Mouse (Mus musculus) neural tube, embryonic 11.5 days (tissue): ENCODE results near the gene Nfia. TPM values are rescaled to one million over a fixed set of nuclear protein-coding genes. Genes with fewer than 3 reads are reported as not detected.

Experiments used
- ATAC-seq: fragments of 200-750 bp; cut with Nextera tagmentation; 2 replicates; pipeline ENCODE4 v1.8.0; 2017; ENCODE audit warnings: moderate number of reproducible peaks, mild to moderate bottlenecking, moderate TSS enrichment, moderate library complexity; ENCODE audit not compliant: insufficient read depth, low FRiP score, low TSS enrichment
- DNase-seq: peaks from one replicate; pipeline ENCODE4 v3.0.0-alpha.2; 2015; ENCODE audit warnings: low spot score
- H3K27ac ChIP-seq: fragments of 300-500 bp; sonication (generic); 2 replicates; pipeline ENCODE4 v1.5.1; 2014; ENCODE audit warnings: low read depth, mild to moderate bottlenecking, low read length
- H3K27me3 ChIP-seq: fragments of 300-500 bp; sonication (generic); 2 replicates; pipeline ENCODE4 v1.6.1; 2014; ENCODE audit warnings: mild to moderate bottlenecking, low read length, mixed read lengths; ENCODE audit not compliant: control insufficient read depth, insufficient read depth
- H3K36me3 ChIP-seq: fragments of 300-500 bp; sonication (generic); 2 replicates; pipeline ENCODE4 v1.6.1; 2014; ENCODE audit warnings: mild to moderate bottlenecking, low read length, moderate library complexity, mixed read lengths; ENCODE audit not compliant: control insufficient read depth, insufficient read depth
- H3K4me1 ChIP-seq: fragments of 300-500 bp; sonication (generic); 2 replicates; pipeline ENCODE4 v1.6.1; 2014; ENCODE audit warnings: low read length, mixed read lengths; ENCODE audit not compliant: control insufficient read depth, insufficient read depth
- H3K4me2 ChIP-seq: fragments of 300-500 bp; sonication (generic); 2 replicates; pipeline ENCODE4 v1.6.1; 2014; ENCODE audit warnings: low read depth, mild to moderate bottlenecking, moderate library complexity
- H3K4me3 ChIP-seq: fragments of 300-500 bp; sonication (generic); 2 replicates; pipeline ENCODE4 v1.5.1; 2014; ENCODE audit warnings: low read depth, low read length
- H3K9ac ChIP-seq: fragments of 300-500 bp; sonication (generic); 2 replicates; pipeline ENCODE4 v1.6.1; 2014; ENCODE audit warnings: mild to moderate bottlenecking, low read length
- H3K9me3 ChIP-seq: fragments of 300-500 bp; sonication (generic); 2 replicates; pipeline ENCODE4 v1.6.1; 2016; ENCODE audit warnings: low read length; ENCODE audit not compliant: control insufficient read depth
- WGBS: fragments of 180-500 bp; shearing (Covaris S2); extraction: QIAGEN DNeasy Blood & Tissue Kit; methylation state at CpG from one replicate; pipeline ENCODE4 v1.1.7; 2014; 5-methylcytosine and 5-hydroxymethylcytosine counted together
- polyA plus RNA-seq: library from polyadenylated mRNA; unstranded; fragments of >200 nt; fragmentation: Nextera tagmentation; extraction: Ambion mirVana; gene quantifications from 2 replicates; pipeline ENCODE4 v1.2.1, GENCODE M21; 2014

The Nfia gene
- polyA plus RNA-seq, 1 experiment from 2014 or later, result 29.0 TPM

- no peak overlapping the region for H3K4me3 ChIP-seq
- H3K36me3 ChIP-seq, result no peaks in the 10 kb centered on the region
- H3K9ac ChIP-seq, result no peak overlapping the region
- no peak overlapping the region for H3K27ac ChIP-seq
- no peak overlapping the region for H3K4me2 ChIP-seq
- no peaks in the 10 kb centered on the region for H3K4me1 ChIP-seq
- DNase-seq, result no peak
- H3K27me3 ChIP-seq, result no peaks in the 10 kb centered on the region
- no peaks in the 10 kb centered on the region for H3K9me3 ChIP-seq
- 89% methylated on average over 27 of the region's 27 CpGs for WGBS
- ATAC-seq, result no peak
Observed at GRCm38 (mm10) chr4:97910777-97911580, 138.4 kb downstream of the Nfia start.

- H3K9me3 ChIP-seq, result no peaks in the 10 kb centered on the region
- WGBS, result 91% methylated on average over 7 of the region's 7 CpGs
- no peaks in the 10 kb centered on the region for H3K27me3 ChIP-seq
- H3K9ac ChIP-seq, result no peak overlapping the region
- H3K4me3 ChIP-seq, result no peak overlapping the region
- ATAC-seq (no peak), DNase-seq (no peak)
- no peaks in the 10 kb centered on the region for H3K4me1 ChIP-seq
- H3K36me3 ChIP-seq, result no peaks in the 10 kb centered on the region
- H3K4me2 ChIP-seq, result no peak overlapping the region
- H3K27ac ChIP-seq, result no peak overlapping the region
Observed at GRCm38 (mm10) chr4:97911755-97912154, 139.2 kb downstream of the Nfia start.

GRCm38 (mm10) chr4:97912155-97912554, 139.6 kb downstream of the Nfia start:
- H3K36me3 ChIP-seq, result no peaks in the 10 kb centered on the region
- H3K27me3 ChIP-seq, result no peaks in the 10 kb centered on the region

GRCm38 (mm10) chr4:97912560-97912959, 140.0 kb downstream of the Nfia start:
- H3K27ac ChIP-seq, result no peak overlapping the region
- H3K36me3 ChIP-seq, result no peaks in the 10 kb centered on the region
- ATAC-seq (no peak), DNase-seq (no peak)
- peaks cover 4% of the 10 kb centered on the region; the same call in 1 of the 2 replicates for H3K4me1 ChIP-seq
- H3K9me3 ChIP-seq, result no peaks in the 10 kb centered on the region
- no peak overlapping the region for H3K4me3 ChIP-seq
- H3K9ac ChIP-seq, result no peak overlapping the region
- H3K27me3 ChIP-seq, result no peaks in the 10 kb centered on the region
- 96% methylated on average over 11 of the region's 11 CpGs for WGBS
- H3K4me2 ChIP-seq, result no peak overlapping the region

More at GRCm38 (mm10) chr4:97912155-97912554, 139.6 kb downstream of the Nfia start:
- no peak overlapping the region for H3K27ac ChIP-seq
- 74% methylated on average over 6 of the region's 6 CpGs for WGBS
- no peak for ATAC-seq
- no peak overlapping the region for H3K4me3 ChIP-seq
- DNase-seq, result no peak
- H3K9ac ChIP-seq, result no peak overlapping the region
- no peaks in the 10 kb centered on the region; the same call in 1 of the 2 replicates for H3K4me1 ChIP-seq
- no peaks in the 10 kb centered on the region for H3K9me3 ChIP-seq
- H3K4me2 ChIP-seq, result no peak overlapping the region

- no peaks in the 10 kb centered on the region for H3K36me3 ChIP-seq
- peaks cover 7% of the 10 kb centered on the region; the same call in 1 of the 2 replicates for H3K4me1 ChIP-seq
- no peak overlapping the region for H3K4me2 ChIP-seq
- no peak overlapping the region for H3K4me3 ChIP-seq
- ATAC-seq, result no peak
- H3K27me3 ChIP-seq, result no peaks in the 10 kb centered on the region
- H3K27ac ChIP-seq, result no peak overlapping the region
- H3K9ac ChIP-seq, result no peak overlapping the region
- no peak for DNase-seq
- 90% methylated on average over 2 of the region's 2 CpGs for WGBS
- no peaks in the 10 kb centered on the region for H3K9me3 ChIP-seq
Observed at GRCm38 (mm10) chr4:97914348-97914747, 141.8 kb downstream of the Nfia start.

- no peak for ATAC-seq
- Histone ChIP-seq H3K27me3 (no peaks in the 10 kb centered on the region), H3K9ac (no peak overlapping the region), H3K4me3 (no peak overlapping the region), H3K4me2 (no peak overlapping the region), H3K4me1 (peaks cover 7% of the 10 kb centered on the region; the same call in 1 of the 2 replicates), H3K9me3 (no peaks in the 10 kb centered on the region), H3K36me3 (no peaks in the 10 kb centered on the region), H3K27ac (no peak overlapping the region)
- no peak for DNase-seq
- 90% methylated on average over 5 of the region's 5 CpGs for whole genome bisulfite sequencing
Observed at GRCm38 (mm10) chr4:97914761-97915160, 142.2 kb downstream of the Nfia start.

GRCm38 (mm10) chr4:97917568-97917967, 145.0 kb downstream of the Nfia start:
- Histone ChIP-seq H3K36me3 (no peaks in the 10 kb centered on the region), H3K9me3 (no peaks in the 10 kb centered on the region), H3K4me2 (no peak overlapping the region), H3K27me3 (no peaks in the 10 kb centered on the region), H3K27ac (0 out of 2 replicates have a peak overlapping the region, but pooled peaks have one; percentile 15), H3K9ac (no peak overlapping the region), H3K4me1 (peaks cover 12% of the 10 kb centered on the region), H3K4me3 (no peak overlapping the region)
- DNase-seq, result peak; percentile 21
- WGBS, result 59% methylated on average over 6 of the region's 6 CpGs
- ATAC-seq, result peak; percentile 68; the same call in 1 of the 2 replicates

GRCm38 (mm10) chr4:97918675-97919074, 146.1 kb downstream of the Nfia start:
- H3K4me2 ChIP-seq, result no peak overlapping the region
- no peaks in the 10 kb centered on the region for H3K36me3 ChIP-seq
- ATAC-seq (no peak), DNase-seq (no peak)
- H3K27ac ChIP-seq, result no peak overlapping the region
- 68% methylated on average over 3 of the region's 3 CpGs for WGBS
- peaks cover 12% of the 10 kb centered on the region for H3K4me1 ChIP-seq
- H3K4me3 ChIP-seq, result no peak overlapping the region
- H3K27me3 ChIP-seq, result no peaks in the 10 kb centered on the region
- no peaks in the 10 kb centered on the region for H3K9me3 ChIP-seq
- H3K9ac ChIP-seq, result no peak overlapping the region

- Histone ChIP-seq H3K9ac (no peak overlapping the region), H3K4me2 (no peak overlapping the region), H3K27me3 (no peaks in the 10 kb centered on the region), H3K4me3 (no peak overlapping the region), H3K4me1 (peaks cover 12% of the 10 kb centered on the region), H3K36me3 (no peaks in the 10 kb centered on the region), H3K9me3 (no peaks in the 10 kb centered on the region), H3K27ac (no peak overlapping the region)
- WGBS, result 78% methylated on average over 2 of the region's 2 CpGs
- ATAC-seq (no peak), DNase-seq (no peak)
Observed at GRCm38 (mm10) chr4:97919773-97920172, 147.2 kb downstream of the Nfia start.
